Mouse (Mus musculus) CH12.LX (cell line): ENCODE results near the gene Spout1. TPM values are rescaled to one million over a fixed set of nuclear protein-coding genes. Genes with fewer than 3 reads are reported as not detected.

ENCODE experiments used
- DNase-seq: peaks from one replicate; pipeline ENCODE4 v3.0.0-alpha.2; 2013; ENCODE audit errors: extremely low read depth
- H3K27ac ChIP-seq: 2 replicates; pipeline ENCODE4 v1.5.1; 2012; ENCODE audit warnings: low read depth, mild to moderate bottlenecking, control low read depth, moderate library complexity; ENCODE audit not compliant: insufficient read depth
- H3K27me3 ChIP-seq: replicated peaks from 2 replicates; pipeline ENCODE3; 2012; ENCODE audit warnings: inconsistent platforms
- H3K36me3 ChIP-seq, 2 experiments: replicated peaks in 1 of 2; 2 replicates each; pipeline versions ENCODE3 to v1.6.1; 2012; ENCODE audit warnings: inconsistent platforms in 1 of 2, low read length in 1 of 2, mild to moderate bottlenecking in 1 of 2, mixed read lengths in 1 of 2, moderate library complexity in 1 of 2; ENCODE audit not compliant: control insufficient read depth in 1 of 2, insufficient read depth in 1 of 2
- H3K4me1 ChIP-seq, 2 experiments: 2 replicates each; pipeline ENCODE4 v1.6.1; 2012; ENCODE audit warnings: inconsistent platforms in 1 of 2, moderate library complexity in 1 of 2; ENCODE audit not compliant: insufficient read depth in 2 of 2, control insufficient read depth in 1 of 2
- H3K4me2 ChIP-seq: 2 replicates; pipeline ENCODE4 v1.6.1; 2012; ENCODE audit warnings: low read depth, mild to moderate bottlenecking, control low read depth; ENCODE audit not compliant: poor library complexity, insufficient read depth, severe bottlenecking
- H3K4me3 ChIP-seq, 3 experiments: fragments of 150-350 bp in 1 of 3; sonication (generic) in 1 of 3; replicated peaks in 1 of 3; 2 replicates each; pipeline versions ENCODE3 to v1.5.1; 2011 to 2012; ENCODE audit warnings: low read depth in 2 of 3, low read length in 2 of 3, mild to moderate bottlenecking in 2 of 3, moderate library complexity in 2 of 3, control low read depth in 1 of 3, improper control_type of control experiment in 1 of 3, inconsistent platforms in 1 of 3, mixed read lengths in 1 of 3; ENCODE audit not compliant: poor library complexity in 1 of 3
- H3K79me2 ChIP-seq: replicated peaks from 2 replicates; pipeline ENCODE4 v1.6.1; 2012; ENCODE audit warnings: mild to moderate bottlenecking, moderate library complexity; ENCODE audit not compliant: control insufficient read depth, poor library complexity, insufficient read depth, severe bottlenecking; ENCODE audit errors: extremely low read depth
- H3K9ac ChIP-seq: 2 replicates; pipeline ENCODE4 v1.6.1; 2012; ENCODE audit warnings: low read depth, mild to moderate bottlenecking, control low read depth, moderate library complexity; ENCODE audit not compliant: insufficient read depth
- H3K9me3 ChIP-seq: replicated peaks from 2 replicates; pipeline ENCODE3; 2012; ENCODE audit warnings: low read length, inconsistent platforms, mixed read lengths
- CHD1 ChIP-seq: IDR thresholded peaks from 2 replicates; pipeline ENCODE4 v1.6.1; 2012; ENCODE audit warnings: low read depth, low read length, improper control_type of control experiment, inconsistent platforms
- CHD2 ChIP-seq: IDR thresholded peaks from 2 replicates; pipeline ENCODE4 v1.6.1; 2011; ENCODE audit warnings: low read length, improper control_type of control experiment
- E2F4 ChIP-seq: IDR thresholded peaks from 2 replicates; pipeline ENCODE4 v1.6.1; 2011; ENCODE audit warnings: low read depth, low read length, improper control_type of control experiment; ENCODE audit not compliant: insufficient replicate concordance
- HCFC1 ChIP-seq: IDR thresholded peaks from 2 replicates; pipeline ENCODE4 v1.6.1; 2012; ENCODE audit warnings: low read depth, mild to moderate bottlenecking, inconsistent platforms, low read length, improper control_type of control experiment
- KAT2A ChIP-seq: IDR thresholded peaks from 2 replicates; pipeline ENCODE4 v1.6.1; 2012; ENCODE audit warnings: low read length, improper control_type of control experiment, inconsistent platforms; ENCODE audit not compliant: insufficient replicate concordance
- MAFK ChIP-seq: IDR thresholded peaks from 2 replicates; pipeline ENCODE4 v1.6.1; 2011; ENCODE audit warnings: low read length, improper control_type of control experiment; ENCODE audit not compliant: insufficient replicate concordance
- MAX ChIP-seq: IDR thresholded peaks from 2 replicates; pipeline ENCODE4 v1.6.1; 2011; ENCODE audit warnings: low read length, improper control_type of control experiment
- MAZ ChIP-seq: IDR thresholded peaks from 2 replicates; pipeline ENCODE4 v1.6.1; 2012; ENCODE audit warnings: low read depth, mild to moderate bottlenecking, inconsistent platforms, low read length, improper control_type of control experiment, moderate library complexity
- MEF2A ChIP-seq: IDR thresholded peaks from 2 replicates; pipeline ENCODE4 v1.6.1; 2014; ENCODE audit warnings: low read depth, mild to moderate bottlenecking, inconsistent platforms, low read length, improper control_type of control experiment, borderline replicate concordance
- NRF1 ChIP-seq: IDR thresholded peaks from 2 replicates; pipeline ENCODE4 v1.6.1; 2014; ENCODE audit warnings: low read depth, mild to moderate bottlenecking, inconsistent platforms, low read length, improper control_type of control experiment, moderate library complexity
- POLR2AphosphoS2 ChIP-seq: IDR thresholded peaks from 2 replicates; pipeline ENCODE4 v1.6.1; 2011; ENCODE audit warnings: low read depth, low read length, improper control_type of control experiment
- TBP ChIP-seq: conservative IDR thresholded peaks from 2 replicates; pipeline ENCODE4 v1.6.1; 2011; ENCODE audit warnings: low read depth, low read length, improper control_type of control experiment
- ZC3H11A ChIP-seq: IDR thresholded peaks from 2 replicates; pipeline ENCODE4 v1.6.1; 2012; ENCODE audit warnings: low read depth, mild to moderate bottlenecking, inconsistent platforms, low read length, improper control_type of control experiment
- ZNF384 ChIP-seq: IDR thresholded peaks from 2 replicates; pipeline ENCODE4 v1.6.1; 2012; ENCODE audit warnings: low read depth, low read length, improper control_type of control experiment, inconsistent platforms
- dilution Hi-C: fragments of 300-500 bp; cut with MboI; formaldehyde crosslinking; loops from 2 replicates; pipeline ENCODE4 v1.14.3; 2020; ENCODE audit warnings: low sequenced_read_pairs; ENCODE audit not compliant: extremely low pct_unique_long_range_greater_than_20kb, extremely low pct_ligation_motif_present
- in situ Hi-C: fragments of 300-500 bp; cut with MboI; formaldehyde crosslinking; loops from 3 replicates; pipeline ENCODE4 v1.14.3; 2019; ENCODE audit warnings: low sequenced_read_pairs, low pct_ligation_motif_present, low pct_unique_long_range_greater_than_20kb, mixed read lengths
- polyA plus RNA-seq: library from polyadenylated mRNA; unstranded; fragments of >175 nt; gene quantifications from 2 replicates; pipeline ENCODE4 v1.2.1, GENCODE M21; 2012; ENCODE audit warnings: low read depth; ENCODE audit not compliant: insufficient read length
- total RNA-seq, 2 experiments: library from RNA; depleted of rRNA; stranded (reverse); fragments of 300-350 nt in 1 of 2; fragments of >200 nt in 1 of 2; gene quantifications; 2 replicates each; pipeline ENCODE4 v1.2.3; 2012 to 2014

The Spout1 gene
- total and polyA plus RNA-seq, 3 experiments = 38.4 to 62.3 (median 49.2) TPM

GRCm38 (mm10) chr2:30191790-30192580, 13.7 kb upstream of the Spout1 start:
- TF ChIP-seq HCFC1 = no peak
- no peak for TF ChIP-seq POLR2AphosphoS2
- no peak for TF ChIP-seq NRF1
- no peak for TF ChIP-seq ZC3H11A
- TF ChIP-seq CHD1 = no peak
- no peak for TF ChIP-seq MAFK
- TF ChIP-seq CHD2 = no peak
- no peak for TF ChIP-seq TBP
- no peak for TF ChIP-seq MEF2A
- no peak for TF ChIP-seq MAZ
- TF ChIP-seq E2F4 = no peak
- no peak for TF ChIP-seq KAT2A
- no peak for TF ChIP-seq ZNF384
- TF ChIP-seq MAX = no peak
- TF ChIP-seq, all 38 proteins: peak for 0
- Histone ChIP-seq H3K27me3 (no peaks in the 10 kb centered on the region), H3K9ac (no peak overlapping the region), H3K4me1 (peaks cover 6 to 17% of the 10 kb centered on the region in 2 experiments), H3K36me3 (peaks cover 0 to 15% of the 10 kb centered on the region in 2 experiments), H3K4me3 (no peak overlapping the region), H3K4me2 (no peak overlapping the region), H3K27ac (no peak overlapping the region), H3K79me2 (no peaks in the 10 kb centered on the region), H3K9me3 (peaks cover 4% of the 10 kb centered on the region)
- DNase-seq = no peak
- dilution Hi-C loops (no loop called here), in situ Hi-C loops (no loop called here)

- Histone ChIP-seq H3K4me3 (no peak overlapping the region), H3K27ac (no peak overlapping the region), H3K9ac (no peak overlapping the region)
These were observed 7.4 kb upstream of the Spout1 start for GRCm38 (mm10) chr2:30185681-30186080.

More at GRCm38 (mm10) chr2:30185681-30186080, 7.4 kb upstream of the Spout1 start:
- no peak overlapping the region for H3K4me2 ChIP-seq
- peaks cover 10 to 27% of the 10 kb centered on the region in 2 experiments for H3K4me1 ChIP-seq
- DNase-seq = no peak
- in situ Hi-C loops = loop anchor here (5.0 to 10.0 kb wide), 2 partner anchors 59 to 102 kb away; partner anchors contain the start of genes Dolk, Gm28035 and Nup188
- no peak for TF ChIP-seq KAT2A
- peaks cover 0 to 17% of the 10 kb centered on the region in 2 experiments for H3K36me3 ChIP-seq
- H3K79me2 ChIP-seq = no peaks in the 10 kb centered on the region
- H3K27me3 ChIP-seq = no peaks in the 10 kb centered on the region
- dilution Hi-C loops = no loop called here
- H3K9me3 ChIP-seq = peaks cover 10% of the 10 kb centered on the region
